Mouse (Mus musculus): ENCODE measurements around the gene Sytl2.

DNA sequence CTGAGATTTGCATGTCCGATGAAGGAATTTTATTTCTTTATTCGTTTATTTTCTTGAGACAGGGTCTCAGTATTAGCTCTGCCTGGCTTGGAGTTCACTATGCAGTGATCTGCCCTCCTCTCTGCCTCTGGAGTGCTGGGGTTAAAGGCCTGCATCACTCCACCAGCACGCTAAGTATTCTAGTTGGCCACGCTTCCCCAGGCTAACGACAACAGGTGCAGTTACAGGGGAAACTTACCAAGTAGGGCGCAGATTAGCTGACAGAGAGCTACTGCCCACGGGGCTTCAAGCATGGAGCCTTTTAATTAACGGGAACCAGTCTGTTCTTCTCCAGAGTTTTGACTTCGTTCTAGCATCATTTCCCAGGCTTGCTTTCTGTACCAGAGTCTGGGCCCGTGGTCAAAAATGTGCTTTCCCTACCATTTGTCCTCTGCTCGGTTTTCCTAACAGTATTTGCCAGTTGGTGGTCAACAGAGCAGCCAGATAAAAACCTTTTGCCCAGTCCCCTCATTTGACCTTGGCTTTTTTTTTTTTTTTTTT, 27.4 kb upstream of the Sytl2 start:
- TF ChIP-seq CTCF (IDR thresholded peaks at IDR 0.05; ENCODE audit: borderline replicate concordance, extremely low read depth, insufficient read depth, insufficient read length) (no peak), POLR2A (IDR thresholded peaks at IDR 0.05; ENCODE audit: borderline replicate concordance, extremely low read depth, insufficient read depth, insufficient read length, poor library complexity, severe bottlenecking) (no peak)
